Mouse (Mus musculus): ENCODE data around the gene Atp5mpl. TPM values are rescaled to one million over a fixed set of nuclear protein-coding genes. Genes with fewer than 3 reads are reported as not detected.
"Not testable (repeated sequence)": the region's sequence is repeated elsewhere in the genome, so short reads cannot be mapped to it uniquely, and the experiment has no call there.

The Atp5mpl gene
- polyA plus RNA-seq, 1 experiment from 2014 or later: 615 TPM

GRCm38 (mm10) chr12:111945765-111946655 is 20.8 kb downstream of the Atp5mpl start:
- H3K9me3 ChIP-seq (replicated peaks); H3K9ac ChIP-seq; H3K27ac ChIP-seq; H3K27me3 ChIP-seq; H3K4me2 ChIP-seq (replicated peaks); H3K4me1 ChIP-seq; H3K4me3 ChIP-seq; H3K36me3 ChIP-seq: not testable (repeated sequence)
- ATAC-seq (ENCODE audit: low FRiP score): peak; percentile 31; the same call in 1 of the 2 replicates
- WGBS: 63% methylated on average over 11 of the region's 15 CpGs

GRCm38 (mm10) chr12:111945115-111945514 is 21.7 kb downstream of the Atp5mpl start:
- Histone ChIP-seq H3K27ac (no peak overlapping the region), H3K36me3 (no peaks in the 10 kb centered on the region), H3K27me3 (0 out of 2 replicates have a peak, but pooled peaks cover 5% of the 10 kb centered on the region), H3K9me3 (replicated peaks) (no peaks in the 10 kb centered on the region), H3K4me2 (replicated peaks) (no peak overlapping the region), H3K9ac (no peak overlapping the region), H3K4me1 (no peaks in the 10 kb centered on the region), H3K4me3 (no peak overlapping the region)
- WGBS: 69% methylated on average over 8 of the region's 8 CpGs
- ATAC-seq (ENCODE audit: low FRiP score): no peak

- not testable (repeated sequence) for H3K4me2 ChIP-seq (replicated peaks); H3K4me1 ChIP-seq; H3K9me3 ChIP-seq (replicated peaks); H3K27ac ChIP-seq; H3K36me3 ChIP-seq; H3K4me3 ChIP-seq; H3K9ac ChIP-seq; H3K27me3 ChIP-seq
- ATAC-seq (ENCODE audit: low FRiP score): 0 out of 2 replicates have a peak, but pooled peaks have one; percentile 30
- WGBS: 76% methylated on average over 18 of the region's 20 CpGs
Measured at GRCm38 (mm10) chr12:111944065-111944987, 22.5 kb downstream of the Atp5mpl start.

- Histone ChIP-seq H3K36me3 (no peaks in the 10 kb centered on the region), H3K27me3 (0 out of 2 replicates have a peak, but pooled peaks cover 5% of the 10 kb centered on the region), H3K4me3 (no peak overlapping the region), H3K4me1 (no peaks in the 10 kb centered on the region), H3K27ac (no peak overlapping the region), H3K4me2 (replicated peaks) (no peak overlapping the region), H3K9me3 (replicated peaks) (no peaks in the 10 kb centered on the region), H3K9ac (no peak overlapping the region)
- ATAC-seq (ENCODE audit: low FRiP score): no peak
- WGBS: 71% methylated on average over 10 of the region's 10 CpGs
Measured at GRCm38 (mm10) chr12:111943421-111944064, 23.2 kb downstream of the Atp5mpl start.

- H3K4me1 ChIP-seq: peaks cover 18% of the 10 kb centered on the region
- H3K4me2 ChIP-seq (replicated peaks): no peak overlapping the region
- no peak for ATAC-seq (ENCODE audit: low FRiP score)
- H3K36me3 ChIP-seq: no peaks in the 10 kb centered on the region
- H3K4me3 ChIP-seq: no peak overlapping the region
- WGBS: 69% methylated on average over 1 of the region's 1 CpGs
- H3K9me3 ChIP-seq (replicated peaks): no peaks in the 10 kb centered on the region
- H3K27me3 ChIP-seq: 0 out of 2 replicates have a peak, but pooled peaks cover 8% of the 10 kb centered on the region
- peak overlapping the region; percentile 41; the same call in 1 of the 2 replicates for H3K27ac ChIP-seq
- no peak overlapping the region for H3K9ac ChIP-seq
Measured at GRCm38 (mm10) chr12:111938623-111939177, 28.1 kb downstream of the Atp5mpl start.

GRCm38 (mm10) chr12:111936706-111937550 is 29.8 kb downstream of the Atp5mpl start:
- Histone ChIP-seq H3K27ac (no peak overlapping the region), H3K4me3 (no peak overlapping the region), H3K4me2 (replicated peaks) (no peak overlapping the region), H3K9ac (no peak overlapping the region), H3K9me3 (replicated peaks) (no peaks in the 10 kb centered on the region), H3K4me1 (peaks cover 27% of the 10 kb centered on the region), H3K27me3 (peaks cover 8% of the 10 kb centered on the region; the same call in 1 of the 2 replicates), H3K36me3 (no peaks in the 10 kb centered on the region)
- WGBS: 45% methylated on average over 24 of the region's 24 CpGs
- no peak for ATAC-seq (ENCODE audit: low FRiP score)

- Histone ChIP-seq H3K27me3 (peaks cover 3% of the 10 kb centered on the region; the same call in 1 of the 2 replicates), H3K36me3 (no peaks in the 10 kb centered on the region), H3K4me1 (peaks cover 27% of the 10 kb centered on the region), H3K4me3 (no peak overlapping the region), H3K27ac (no peak overlapping the region), H3K9me3 (replicated peaks) (no peaks in the 10 kb centered on the region), H3K4me2 (replicated peaks) (no peak overlapping the region), H3K9ac (no peak overlapping the region)
- 82% methylated on average over 2 of the region's 2 CpGs for WGBS
- no peak for ATAC-seq (ENCODE audit: low FRiP score)
Measured at GRCm38 (mm10) chr12:111933971-111934370, 32.8 kb downstream of the Atp5mpl start.

- Histone ChIP-seq H3K9me3 (replicated peaks) (no peaks in the 10 kb centered on the region), H3K27me3 (peaks cover 3% of the 10 kb centered on the region; the same call in 1 of the 2 replicates), H3K36me3 (no peaks in the 10 kb centered on the region), H3K4me2 (replicated peaks) (no peak overlapping the region), H3K9ac (no peak overlapping the region), H3K4me1 (peaks cover 27% of the 10 kb centered on the region), H3K27ac (no peak overlapping the region), H3K4me3 (no peak overlapping the region)
- WGBS: 71% methylated on average over 11 of the region's 11 CpGs
- no peak for ATAC-seq (ENCODE audit: low FRiP score)
Measured at GRCm38 (mm10) chr12:111933032-111933704, 33.6 kb downstream of the Atp5mpl start.

GRCm38 (mm10) chr12:111932513-111932912 is 34.3 kb downstream of the Atp5mpl start:
- Histone ChIP-seq H3K36me3 (no peaks in the 10 kb centered on the region), H3K4me2 (replicated peaks) (no peak overlapping the region), H3K27me3 (peaks cover 3% of the 10 kb centered on the region; the same call in 1 of the 2 replicates), H3K9me3 (replicated peaks) (no peaks in the 10 kb centered on the region), H3K4me3 (no peak overlapping the region), H3K4me1 (peaks cover 22% of the 10 kb centered on the region), H3K9ac (no peak overlapping the region), H3K27ac (no peak overlapping the region)
- no peak for ATAC-seq (ENCODE audit: low FRiP score)
- WGBS: 51% methylated on average over 3 of the region's 3 CpGs

GRCm38 (mm10) chr12:111931411-111932025 is 35.3 kb downstream of the Atp5mpl start:
- H3K9me3 ChIP-seq (replicated peaks): no peaks in the 10 kb centered on the region
- H3K4me2 ChIP-seq (replicated peaks): no peak overlapping the region
- no peak overlapping the region for H3K27ac ChIP-seq
- H3K36me3 ChIP-seq: no peaks in the 10 kb centered on the region
- peaks cover 15% of the 10 kb centered on the region for H3K4me1 ChIP-seq
- ATAC-seq (ENCODE audit: low FRiP score): no peak
- no peak overlapping the region for H3K9ac ChIP-seq
- H3K27me3 ChIP-seq: peaks cover 3% of the 10 kb centered on the region; the same call in 1 of the 2 replicates
- WGBS: 87% methylated on average over 9 of the region's 9 CpGs
- H3K4me3 ChIP-seq: no peak overlapping the region
